Mouse (Mus musculus) Patski (cell line): ENCODE data around the gene Ramp2. TPM values are rescaled to one million over a fixed set of nuclear protein-coding genes. Genes with fewer than 3 reads are reported as not detected.

Experiments
- ATAC-seq: fragments of 100-300 bp; one replicate; pipeline ENCODE4 v1.8.0; 2021
- CTCF ChIA-PET: fragments of 350-600 bp; sonication (Branson Sonifier 250); formaldehyde crosslinking; loops from one replicate; lab custom pipeline; 2022; ENCODE audit warnings: inconsistent platforms; lab: Charles Lee
- POLR2A ChIA-PET: fragments of 350-600 bp; sonication (Branson Sonifier 250); formaldehyde crosslinking; loops from one replicate; lab custom pipeline; 2022; ENCODE audit warnings: antibody characterized with exemption, inconsistent platforms; lab: Charles Lee
- DNase-seq: peaks from one replicate; pipeline ENCODE4 v3.0.0-alpha.2; 2011; ENCODE audit warnings: low read depth, low spot score
- H3K27me3 ChIP-seq: fragments of 371-371 bp; one replicate; pipeline ENCODE4 v1.5.1; 2021
- CTCF ChIP-seq: fragments of 100-300 bp; IDR thresholded peaks from one replicate; pipeline ENCODE4 v1.5.1; 2021
- in situ Hi-C: fragments of 300-500 bp; cut with MboI; formaldehyde crosslinking; loops from 3 replicates; pipeline ENCODE4 v1.11.1; 2018; ENCODE audit warnings: low pct_unique_long_range_greater_than_20kb, mixed read lengths
- polyA plus RNA-seq: library from polyadenylated mRNA; unstranded; gene quantifications from one replicate; pipeline ENCODE4 v1.2.3, GENCODE M21; 2021

The Ramp2 gene
- 27.3 TPM for polyA plus RNA-seq

DNA sequence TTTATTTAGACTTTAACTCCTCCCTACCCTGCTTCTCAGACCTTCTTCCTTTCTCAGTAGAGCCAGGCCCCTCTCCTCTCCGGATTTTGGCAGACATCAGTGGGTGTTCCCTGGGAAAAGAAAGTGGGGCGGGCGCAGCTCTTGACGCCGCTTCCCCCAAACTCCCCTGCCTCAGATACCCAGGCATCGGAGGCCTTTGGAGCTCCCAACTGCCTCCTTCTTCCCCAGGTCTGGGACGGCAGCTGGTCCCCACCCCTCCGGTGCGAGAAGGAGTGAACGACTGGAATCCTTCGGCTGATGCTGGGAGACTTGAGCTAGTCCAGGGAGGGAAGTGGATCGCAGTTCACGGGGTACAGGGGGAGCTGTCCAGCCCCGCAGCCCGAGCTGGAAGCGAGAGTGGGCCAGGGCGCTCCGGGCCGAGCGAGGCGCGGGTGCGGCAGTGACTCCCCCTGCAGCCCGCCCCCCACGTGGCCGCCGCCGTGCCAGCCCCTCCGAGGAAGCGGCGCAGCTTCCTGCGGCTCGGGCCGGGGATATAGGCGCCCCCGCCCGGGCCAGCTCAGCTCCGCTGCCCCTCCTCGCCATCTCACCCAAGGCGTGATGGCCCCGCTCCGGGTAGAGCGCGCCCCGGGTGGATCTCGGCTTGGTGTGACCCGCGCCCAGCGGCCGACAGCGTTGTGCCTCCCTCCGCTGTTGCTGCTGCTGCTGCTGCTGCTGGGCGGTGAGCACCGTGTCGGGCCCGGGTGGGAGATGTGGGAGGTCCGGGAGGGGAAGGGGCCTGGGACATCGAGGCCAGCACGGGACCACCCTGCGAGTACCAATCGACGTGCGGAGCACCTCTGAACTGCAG is at the start of gene Ramp2:
Gene Ramp2 (plus strand): TSS at position 174 of the 847 bp plus-strand sequence.
- CTCF ChIA-PET: interaction anchor here (0.7 to 1.9 kb wide), 8 partner anchors 9 to 56 kb away, joined by 3 to 8 read pairs (median 5); partner anchors contain the start of gene Becn1
- in situ Hi-C loops: no loop called here
- peak; percentile 40 for TF ChIP-seq CTCF
- no peaks in the 10 kb centered on the region for H3K27me3 ChIP-seq
- DNase-seq: no peak
- peak; percentile 17 for ATAC-seq
- POLR2A ChIA-PET: interaction anchor here (0.6 to 1.7 kb wide), 3 partner anchors 14 to 102 kb away, joined by 3 to 10 read pairs (median 3); no protein-coding TSS in a partner anchor

DNA sequence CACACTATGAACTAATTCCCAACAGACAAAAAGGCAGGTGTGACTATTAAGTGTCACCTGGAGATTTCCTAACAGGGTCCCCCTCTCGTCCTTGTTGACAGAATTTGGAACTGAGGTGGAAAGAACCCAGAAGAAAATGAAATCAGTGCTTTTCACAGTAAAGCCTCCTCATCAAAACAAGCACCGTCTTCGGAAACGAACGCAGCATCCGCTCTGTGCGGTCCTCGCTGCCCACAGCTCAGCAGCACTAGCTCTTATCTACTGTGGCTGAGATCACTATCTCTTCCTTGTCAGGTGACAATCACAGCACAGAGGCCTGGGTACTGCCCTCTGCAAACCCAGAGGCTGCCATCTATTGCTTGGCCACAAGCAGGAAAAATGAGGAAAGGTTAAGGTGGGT is 49.7 kb upstream of the Ramp2 start:
- in situ Hi-C loops: no loop called here
- CTCF ChIA-PET: interaction anchor here (1.2 kb wide), 1 partner anchor 106 kb away, joined by 6 read pairs; the partner anchor contains the start of gene Becn1
- no peak for TF ChIP-seq CTCF
- DNase-seq: no peak
- ATAC-seq: no peak
- POLR2A ChIA-PET: interaction anchor here (0.6 to 1.1 kb wide), 2 partner anchors 99 to 108 kb away, joined by 3 to 5 read pairs; no protein-coding TSS in a partner anchor
- H3K27me3 ChIP-seq: no peaks in the 10 kb centered on the region

DNA sequence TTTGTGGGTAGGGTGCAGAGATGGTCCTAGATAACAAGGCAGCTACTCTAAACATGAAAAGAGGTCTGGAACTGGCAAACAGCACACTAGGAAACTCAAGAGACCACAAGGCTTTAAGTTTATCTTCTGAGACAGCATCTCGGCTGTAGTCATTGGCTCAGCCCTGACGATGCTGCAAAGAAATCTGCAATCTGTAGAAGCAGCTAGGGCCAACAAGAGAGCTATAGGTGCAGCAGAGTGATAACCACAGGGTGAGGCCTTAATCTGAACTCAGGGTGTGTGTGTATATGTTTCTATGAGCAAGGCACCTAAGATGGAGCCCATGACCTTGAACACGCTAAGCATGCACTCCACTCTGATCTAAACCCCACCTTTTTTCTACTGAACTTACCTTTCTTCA is 46.3 kb upstream of the Ramp2 start:
- TF ChIP-seq CTCF: no peak
- DNase-seq (no peak), ATAC-seq (no peak)
- in situ Hi-C loops: no loop called here
- H3K27me3 ChIP-seq: no peaks in the 10 kb centered on the region
- ChIA-PET CTCF (interaction anchor here (1.4 to 2.9 kb wide), 4 partner anchors 8 to 22 kb away, joined by 4 to 18 read pairs (median 10); no protein-coding TSS in a partner anchor), POLR2A (interaction anchor here (0.5 kb wide), 1 partner anchor 33 kb away, joined by 3 read pairs; no protein-coding TSS in a partner anchor)

DNA sequence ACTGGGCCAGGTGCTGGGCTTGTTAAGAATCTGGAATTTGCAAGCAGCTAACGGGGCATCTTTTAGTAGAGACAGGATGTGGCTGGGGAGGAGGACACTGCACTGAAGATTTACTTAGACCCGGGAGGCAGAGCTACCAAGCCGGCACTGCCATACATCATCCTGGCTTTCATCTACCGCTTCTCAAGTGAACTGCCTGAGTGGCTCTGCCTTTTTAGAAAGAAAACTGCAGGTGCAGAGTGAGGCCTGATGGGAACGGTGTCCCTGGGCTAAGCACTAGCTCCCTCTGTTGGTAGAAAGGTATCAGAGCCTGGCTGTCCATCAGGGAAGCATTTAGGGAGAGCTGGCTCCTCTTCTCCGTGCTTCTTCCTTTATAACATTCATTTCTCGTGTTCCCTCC is 44.8 kb upstream of the Ramp2 start:
- no peaks in the 10 kb centered on the region for H3K27me3 ChIP-seq
- DNase-seq (no peak), ATAC-seq (no peak)
- in situ Hi-C loops: no loop called here
- ChIA-PET CTCF (interaction anchor here (0.8 to 2.9 kb wide), 17 partner anchors 10 to 143 kb away, joined by 3 to 18 read pairs (median 3); partner anchors contain the start of genes Plekhh3 and Ramp2), POLR2A (no interaction called here)
- peak; percentile 67 for TF ChIP-seq CTCF

DNA sequence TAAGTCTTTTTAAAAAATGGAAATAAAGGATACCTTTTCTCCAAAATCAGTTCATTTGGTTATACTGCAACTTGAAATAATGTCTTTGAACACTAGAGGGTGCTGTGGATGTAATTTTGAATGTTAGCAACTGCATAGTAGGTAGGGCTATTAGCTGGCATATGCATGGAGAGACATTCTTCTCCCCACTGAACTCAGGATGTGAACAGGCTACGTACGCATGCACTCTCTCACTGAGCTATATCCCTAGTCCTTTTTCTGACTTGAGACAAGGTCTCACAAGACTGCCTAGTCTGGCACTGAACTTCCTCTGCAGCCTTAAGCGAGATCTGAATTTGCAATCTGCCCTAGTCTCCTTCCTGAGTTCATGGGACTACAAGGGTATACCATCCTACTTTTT is 33.9 kb upstream of the Ramp2 start:
- TF ChIP-seq CTCF: peak; percentile 55
- CTCF ChIA-PET: interaction anchor here (0.6 to 1.9 kb wide), 9 partner anchors 11 to 82 kb away, joined by 3 to 8 read pairs (median 3); no protein-coding TSS in a partner anchor
- no peaks in the 10 kb centered on the region for H3K27me3 ChIP-seq
- POLR2A ChIA-PET: interaction anchor here (0.7 kb wide), 1 partner anchor 70 kb away, joined by 3 read pairs; no protein-coding TSS in a partner anchor
- in situ Hi-C loops: loop anchor here (5.0 to 10.0 kb wide), 2 partner anchors 40 to 183 kb away; partner anchors contain the start of gene Vps25
- DNase-seq: no peak
- ATAC-seq: no peak

DNA sequence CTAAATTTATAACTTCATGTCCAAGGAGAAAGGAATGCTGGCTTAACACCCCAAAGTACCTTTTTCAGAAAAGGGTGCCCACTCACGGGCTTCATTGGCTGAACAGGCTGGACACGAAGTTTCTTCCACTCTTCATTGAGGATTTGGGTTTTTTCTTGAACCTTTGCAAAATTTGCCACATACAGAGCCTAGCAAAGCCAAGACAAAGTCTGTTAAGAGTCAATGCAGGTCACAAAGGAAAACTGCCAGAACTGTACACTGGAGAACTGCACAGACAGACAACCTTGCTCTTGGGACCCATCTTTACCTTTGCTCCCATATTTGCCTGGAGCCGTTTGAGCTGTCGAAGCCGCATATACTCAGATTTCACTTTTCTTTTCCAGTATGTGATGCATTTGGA is 28.9 kb upstream of the Ramp2 start:
- DNase-seq: no peak
- POLR2A ChIA-PET: no interaction called here
- no peak for TF ChIP-seq CTCF
- ATAC-seq: no peak
- CTCF ChIA-PET: interaction anchor here (1.0 to 1.5 kb wide), 3 partner anchors 12 to 29 kb away, joined by 3 to 6 read pairs (median 4); partner anchors contain the start of gene Ramp2
- in situ Hi-C loops: loop anchor here (5.0 to 10.0 kb wide), 2 partner anchors 85 to 178 kb away; partner anchors contain the start of gene Becn1
- H3K27me3 ChIP-seq: no peaks in the 10 kb centered on the region

DNA sequence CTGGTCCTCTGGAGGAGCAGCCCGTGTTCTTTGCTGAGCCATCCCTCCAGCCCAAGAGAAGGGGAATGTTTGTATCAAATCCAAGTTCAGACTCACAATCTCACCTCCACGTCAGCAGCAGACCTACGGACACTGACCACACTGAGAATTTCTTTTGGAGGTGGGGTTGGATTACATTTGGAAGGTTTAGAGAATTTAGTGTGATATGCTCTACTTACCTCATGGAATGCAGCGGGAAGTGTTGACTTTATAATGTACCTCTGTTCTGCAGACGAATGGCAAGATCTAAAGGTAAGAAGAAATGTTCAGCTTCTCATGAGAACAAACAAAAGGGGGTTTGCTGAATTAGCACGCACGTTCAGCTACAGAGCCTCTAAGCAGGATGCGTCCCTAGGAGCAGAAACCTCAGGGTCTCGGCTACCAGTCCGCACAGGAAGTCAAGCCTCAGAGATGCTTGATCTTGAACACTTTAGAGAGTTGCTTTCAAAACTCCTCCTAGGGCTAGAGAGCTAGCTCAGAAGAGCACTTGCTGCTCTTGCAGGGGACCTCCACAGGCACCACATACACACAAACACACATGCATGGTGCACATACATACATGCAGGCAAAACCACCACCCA is 27.3 kb upstream of the Ramp2 start:
- ChIA-PET CTCF (interaction anchor here (1.0 to 1.5 kb wide), 3 partner anchors 11 to 19 kb away, joined by 4 to 6 read pairs (median 4); no protein-coding TSS in a partner anchor), POLR2A (no interaction called here)
- ATAC-seq: no peak
- no peak for TF ChIP-seq CTCF
- H3K27me3 ChIP-seq: no peaks in the 10 kb centered on the region
- DNase-seq: no peak
- in situ Hi-C loops: loop anchor here (5.0 to 10.0 kb wide), 2 partner anchors 84 to 176 kb away; partner anchors contain the start of gene Becn1

DNA sequence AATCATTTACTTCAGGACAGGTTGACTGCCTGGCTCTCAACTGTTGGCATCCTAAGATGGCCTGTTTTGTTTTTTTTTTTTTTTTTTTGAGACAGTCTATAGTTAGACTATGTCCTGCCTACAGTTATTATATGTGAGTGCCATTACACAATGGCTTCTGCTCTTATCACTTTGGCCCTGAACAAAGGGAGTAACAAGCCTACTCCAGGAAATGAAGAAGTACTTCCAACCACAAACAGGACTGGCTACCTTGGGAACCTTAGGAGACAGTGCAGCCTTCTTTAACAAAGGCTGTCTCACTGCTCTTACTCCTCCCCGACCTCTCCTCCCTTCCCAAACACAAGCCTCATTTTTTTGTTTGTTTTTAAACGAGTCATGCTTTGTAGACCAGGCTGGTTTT is 25.0 kb upstream of the Ramp2 start:
- ChIA-PET POLR2A (no interaction called here), CTCF (interaction anchor here (2.1 kb wide), 1 partner anchor 20 kb away, joined by 7 read pairs; no protein-coding TSS in a partner anchor)
- H3K27me3 ChIP-seq: no peaks in the 10 kb centered on the region
- ATAC-seq: no peak
- in situ Hi-C loops: no loop called here
- DNase-seq: no peak
- TF ChIP-seq CTCF: no peak

DNA sequence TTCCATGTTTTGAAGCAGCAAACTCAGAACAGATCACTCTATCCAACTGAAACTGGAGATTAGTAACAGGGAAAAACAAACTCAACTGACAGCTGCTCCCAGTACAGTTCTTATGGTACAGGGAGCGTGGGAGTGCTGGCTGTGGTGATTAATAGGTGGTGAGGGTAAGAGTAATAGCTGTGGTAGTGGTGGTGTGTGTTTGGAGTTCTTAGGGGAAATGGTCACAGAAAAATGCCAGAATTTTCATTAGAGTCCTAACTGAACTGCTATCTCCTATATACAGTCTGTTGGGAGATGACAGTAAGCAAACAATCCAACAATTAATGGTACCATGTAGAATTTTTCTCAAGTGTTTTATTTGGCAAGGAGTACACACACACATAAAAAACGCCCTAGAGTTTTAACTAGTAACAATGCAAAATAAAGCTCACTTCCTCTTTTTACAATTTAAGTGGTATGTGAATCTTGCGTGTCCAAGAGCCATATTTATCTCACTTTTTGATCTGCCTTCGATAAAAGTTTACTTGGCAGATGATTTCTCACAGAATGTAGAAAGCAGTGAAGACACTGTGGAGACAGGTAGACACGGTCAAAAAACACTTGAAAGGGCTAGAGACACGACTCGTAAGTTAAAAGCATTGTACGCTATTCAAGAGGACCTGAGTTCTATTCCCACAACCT is 24.4 kb upstream of the Ramp2 start:
- no peak for ATAC-seq
- in situ Hi-C loops: no loop called here
- POLR2A ChIA-PET: no interaction called here

More for the DNA sequence above, 24.4 kb upstream of the Ramp2 start:
- H3K27me3 ChIP-seq: no peaks in the 10 kb centered on the region
- CTCF ChIA-PET: interaction anchor here (1.4 to 2.1 kb wide), 2 partner anchors 10 to 21 kb away, joined by 4 to 7 read pairs; no protein-coding TSS in a partner anchor
- no peak for TF ChIP-seq CTCF
- no peak for DNase-seq
